34 mouse cellular contexts compared by ENCODE assay signal in the genomic region with DNA sequence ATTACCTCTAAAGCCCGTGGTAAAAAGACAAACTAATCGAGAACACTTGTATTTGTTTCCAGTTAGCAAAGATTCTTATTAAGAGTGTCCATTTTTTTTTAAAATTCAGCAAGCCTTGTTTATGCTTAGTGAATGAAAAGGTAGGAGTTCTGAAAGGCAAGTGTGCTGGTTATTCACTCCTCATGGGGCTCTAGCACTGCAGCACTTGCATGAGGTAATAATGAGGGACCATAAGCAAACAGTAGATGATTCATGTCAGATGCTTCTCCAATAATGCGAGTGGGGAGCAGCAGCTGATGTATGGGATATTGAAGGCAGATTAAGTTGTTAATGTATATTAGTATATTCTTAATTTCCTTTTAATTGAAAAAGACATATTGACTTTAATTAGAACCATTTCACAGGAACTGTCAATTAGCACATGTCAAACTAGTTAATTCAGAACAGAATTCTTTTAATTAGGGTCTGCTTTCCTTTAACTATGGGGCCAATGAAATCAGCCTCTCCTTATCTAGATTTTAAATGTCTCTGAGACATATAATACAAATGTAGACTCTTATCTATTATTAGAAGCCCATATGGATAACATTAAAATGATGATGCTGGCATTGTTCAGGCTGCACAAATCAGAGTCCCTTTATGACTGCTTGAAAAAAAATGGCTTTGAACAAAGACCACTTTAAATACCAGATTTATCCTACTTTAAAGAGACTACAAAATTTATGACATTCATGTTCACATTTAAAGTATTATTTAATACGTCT.
DNase-seq lines count a peak whose midpoint lies in the region; ATAC-seq and TF ChIP-seq lines count a peak whose summit lies in the region.
"Had no signal": no experiment of that assay in that cellular context is flagged by ENCODE, and none has a peak within 500 bp of the region (broad histone marks: within the 10 kb centered on the region; RNA-seq: fewer than 3 reads in every experiment).

No protein-coding gene starts in this region.

- ATAC-seq in embryonic facial prominence, embryonic 11.5 days (replicated peaks; ENCODE audit: insufficient number of reproducible peaks, low FRiP score, low TSS enrichment, low read depth), result no peak
- peak; percentile 49; the same call in 1 of the 2 replicates for ATAC-seq in midbrain, embryonic 12.5 days (ENCODE audit: low FRiP score, low read depth)
- ATAC-seq in midbrain, postnatal 0 days (ENCODE audit: low FRiP score), result no peak
- peak; percentile 83 for ATAC-seq in forebrain, embryonic 13.5 days
- ATAC-seq in heart, embryonic 12.5 days (ENCODE audit: insufficient number of reproducible peaks, low FRiP score), result no peak
- ATAC-seq: hindbrain, embryonic 16.5 days; midbrain, embryonic 16.5 days; Patski had no signal

- no peak overlapping the region for H3K4me2 ChIP-seq in embryonic facial prominence, embryonic 11.5 days (ENCODE audit: low read depth, low read length)
- H3K4me2 ChIP-seq in midbrain, embryonic 12.5 days (replicated peaks), result no peak overlapping the region
- no peak overlapping the region for H3K4me2 ChIP-seq in midbrain, postnatal 0 days (ENCODE audit: low read depth, low read length, poor library complexity, severe bottlenecking)
- no peak overlapping the region for H3K4me2 ChIP-seq in forebrain, embryonic 13.5 days
- H3K4me2 ChIP-seq in heart, embryonic 12.5 days, result no peak overlapping the region
- H3K4me2 ChIP-seq: embryonic facial prominence, embryonic 13.5 days; heart, embryonic 13.5 days; limb, embryonic 13.5 days; liver, embryonic 11.5 days; lung, embryonic 15.5 days; neural tube, embryonic 13.5 days had no signal

- no peaks in the 10 kb centered on the region for H3K27me3 ChIP-seq in embryonic facial prominence, embryonic 11.5 days (ENCODE audit: control insufficient read depth, insufficient read depth, low read length)
- H3K27me3 ChIP-seq in embryonic facial prominence, embryonic 10.5 days (replicated peaks; ENCODE audit: low read depth, poor library complexity, severe bottlenecking), result no peaks in the 10 kb centered on the region
- no peaks in the 10 kb centered on the region for H3K27me3 ChIP-seq in midbrain, embryonic 12.5 days
- H3K27me3 ChIP-seq in midbrain, postnatal 0 days (ENCODE audit: insufficient read depth, low read length), result no peaks in the 10 kb centered on the region
- H3K27me3 ChIP-seq in forebrain, embryonic 13.5 days, result no peaks in the 10 kb centered on the region
- no peaks in the 10 kb centered on the region for H3K27me3 ChIP-seq in heart, embryonic 12.5 days (replicated peaks)
- H3K27me3 ChIP-seq: embryonic facial prominence, embryonic 13.5 days; heart, embryonic 13.5 days; limb, embryonic 13.5 days; lung, embryonic 15.5 days; neural tube, embryonic 13.5 days had no signal

- H3K9ac ChIP-seq in embryonic facial prominence, embryonic 11.5 days (replicated peaks; ENCODE audit: low read length), result no peak overlapping the region
- H3K9ac ChIP-seq in midbrain, embryonic 12.5 days (replicated peaks), result no peak overlapping the region
- H3K9ac ChIP-seq in midbrain, postnatal 0 days (replicated peaks; ENCODE audit: low read length, poor library complexity, severe bottlenecking), result no peak overlapping the region
- H3K9ac ChIP-seq in forebrain, embryonic 13.5 days, result no peak overlapping the region
- H3K9ac ChIP-seq in heart, embryonic 12.5 days, result no peak overlapping the region
- H3K9ac ChIP-seq: embryonic facial prominence, embryonic 13.5 days; heart, embryonic 13.5 days; limb, embryonic 13.5 days; lung, embryonic 15.5 days; neural tube, embryonic 13.5 days had no signal

- no peak overlapping the region for H3K4me3 ChIP-seq in embryonic facial prominence, embryonic 11.5 days (ENCODE audit: low read depth, low read length)
- no peak overlapping the region for H3K4me3 ChIP-seq in embryonic facial prominence, embryonic 10.5 days
- no peak overlapping the region for H3K4me3 ChIP-seq in midbrain, embryonic 12.5 days
- no peak overlapping the region for H3K4me3 ChIP-seq in midbrain, postnatal 0 days (ENCODE audit: low read depth, low read length)
- H3K4me3 ChIP-seq in forebrain, embryonic 13.5 days, result no peak overlapping the region
- no peak overlapping the region for H3K4me3 ChIP-seq in heart, embryonic 12.5 days
- H3K4me3 ChIP-seq: embryonic facial prominence, embryonic 13.5 days; erythroblast, embryonic 14.5 days; gastrocnemius, adult 2 months; heart, adult 2 months; heart, embryonic 13.5 days; limb, embryonic 13.5 days; lung, embryonic 15.5 days; midbrain, embryonic 10.5 days; myocyte; neural tube, embryonic 13.5 days had no signal

- no peaks in the 10 kb centered on the region for H3K4me1 ChIP-seq in embryonic facial prominence, embryonic 11.5 days (ENCODE audit: control insufficient read depth, insufficient read depth, low read length)
- H3K4me1 ChIP-seq in embryonic facial prominence, embryonic 10.5 days, result no peaks in the 10 kb centered on the region; the same call in 1 of the 2 replicates
- H3K4me1 ChIP-seq in midbrain, embryonic 12.5 days, result no peaks in the 10 kb centered on the region
- no peaks in the 10 kb centered on the region for H3K4me1 ChIP-seq in midbrain, postnatal 0 days (ENCODE audit: insufficient read depth, low read length)
- H3K4me1 ChIP-seq in forebrain, embryonic 13.5 days, result peaks cover 7% of the 10 kb centered on the region; the same call in 1 of the 2 replicates
- H3K4me1 ChIP-seq in heart, embryonic 12.5 days (replicated peaks), result no peaks in the 10 kb centered on the region
- H3K4me1 ChIP-seq: embryonic facial prominence, embryonic 13.5 days; heart, embryonic 13.5 days; limb, embryonic 13.5 days; lung, embryonic 15.5 days; midbrain, embryonic 10.5 days; neural tube, embryonic 13.5 days had no signal

- H3K36me3 ChIP-seq in embryonic facial prominence, embryonic 11.5 days (replicated peaks; ENCODE audit: control insufficient read depth, insufficient read depth, low read depth, low read length), result no peaks in the 10 kb centered on the region
- H3K36me3 ChIP-seq in embryonic facial prominence, embryonic 10.5 days (replicated peaks), result no peaks in the 10 kb centered on the region
- no peaks in the 10 kb centered on the region for H3K36me3 ChIP-seq in midbrain, embryonic 12.5 days
- no peaks in the 10 kb centered on the region for H3K36me3 ChIP-seq in midbrain, postnatal 0 days (ENCODE audit: insufficient read depth, low read length)
- no peaks in the 10 kb centered on the region for H3K36me3 ChIP-seq in forebrain, embryonic 13.5 days (ENCODE audit: poor library complexity, severe bottlenecking)
- H3K36me3 ChIP-seq in heart, embryonic 12.5 days, result no peaks in the 10 kb centered on the region
- H3K36me3 ChIP-seq: embryonic facial prominence, embryonic 13.5 days; G1E; heart, embryonic 13.5 days; limb, embryonic 13.5 days; lung, embryonic 15.5 days; midbrain, embryonic 10.5 days; neural tube, embryonic 13.5 days had no signal

- H3K27ac ChIP-seq in embryonic facial prominence, embryonic 11.5 days (replicated peaks; ENCODE audit: low read depth, low read length), result no peak overlapping the region
- H3K27ac ChIP-seq in embryonic facial prominence, embryonic 10.5 days (replicated peaks), result no peak overlapping the region
- H3K27ac ChIP-seq in midbrain, embryonic 12.5 days (replicated peaks), result no peak overlapping the region
- no peak overlapping the region for H3K27ac ChIP-seq in midbrain, postnatal 0 days (ENCODE audit: low read depth, low read length)
- no peak overlapping the region for H3K27ac ChIP-seq in forebrain, embryonic 13.5 days
- H3K27ac ChIP-seq in heart, embryonic 12.5 days (ENCODE audit: poor library complexity, severe bottlenecking), result no peak overlapping the region
- H3K27ac ChIP-seq: embryonic facial prominence, embryonic 13.5 days; gastrocnemius, adult 2 months; heart, adult 2 months; heart, embryonic 13.5 days; limb, embryonic 13.5 days; lung, embryonic 15.5 days; midbrain, embryonic 10.5 days; neural tube, embryonic 13.5 days; stomach, postnatal 0 days had no signal

- H3K9me3 ChIP-seq in embryonic facial prominence, embryonic 11.5 days (replicated peaks; ENCODE audit: control insufficient read depth, low read length), result no peaks in the 10 kb centered on the region
- H3K9me3 ChIP-seq in embryonic facial prominence, embryonic 10.5 days, result no peaks in the 10 kb centered on the region; the same call in 1 of the 2 replicates
- no peaks in the 10 kb centered on the region for H3K9me3 ChIP-seq in midbrain, embryonic 12.5 days
- H3K9me3 ChIP-seq in midbrain, postnatal 0 days (ENCODE audit: low read length), result no peaks in the 10 kb centered on the region
- no peaks in the 10 kb centered on the region for H3K9me3 ChIP-seq in forebrain, embryonic 13.5 days (replicated peaks)
- no peaks in the 10 kb centered on the region for H3K9me3 ChIP-seq in heart, embryonic 12.5 days (replicated peaks)
- H3K9me3 ChIP-seq: embryonic facial prominence, embryonic 13.5 days; G1E; heart, embryonic 13.5 days; limb, embryonic 13.5 days; lung, embryonic 15.5 days; midbrain, embryonic 10.5 days; neural tube, embryonic 13.5 days had no signal

- WGBS in embryonic facial prominence, embryonic 11.5 days, result 42% methylated on average over 4 of the region's 4 CpGs
- WGBS in embryonic facial prominence, embryonic 10.5 days, result 53% methylated on average over 4 of the region's 4 CpGs
- WGBS in midbrain, embryonic 12.5 days, result 81% methylated on average over 4 of the region's 4 CpGs
- 82% methylated on average over 4 of the region's 4 CpGs for WGBS in midbrain, postnatal 0 days
- 52% methylated on average over 4 of the region's 4 CpGs for WGBS in forebrain, embryonic 13.5 days
- WGBS in heart, embryonic 12.5 days, result 75% methylated on average over 4 of the region's 4 CpGs

- no peak for TF ChIP-seq CTCF in midbrain, postnatal 0 days (IDR thresholded peaks at IDR 0.05)

- DNase-seq in embryonic facial prominence, embryonic 11.5 days (ENCODE audit: low spot score), result peak; percentile 54
- no peak for DNase-seq in embryonic facial prominence, embryonic 10.5 days (ENCODE audit: low spot score)
- DNase-seq in midbrain, postnatal 0 days (ENCODE audit: low spot score), result no peak
- DNase-seq in retina, embryonic 14.5 days (ENCODE audit: low spot score), result peak; percentile 82
- DNase-seq in layer of hippocampus, adult 18-20 months (ENCODE audit: low spot score in 2 of 2), result no peak
- DNase-seq: adrenal gland, postnatal 10 days; cerebellum, adult 11-12 months; cerebellum, adult 9-11 months; gastrocnemius, adult 2 months; heart, adult 2 months; heart, postnatal 10 days; kidney, adult 2 months; kidney, postnatal 10 days; layer of hippocampus, adult 9-11 months; spleen, adult 18-20 months; thymus, adult 18-20 months; thymus, postnatal 36 days had no signal

Comparison
In these comparisons a context has a peak if more than half of its experiments do, and no peak if none do; other contexts are left out.
1. ATAC-seq: peak in midbrain, embryonic 12.5 days (single experiment) and forebrain, embryonic 13.5 days (single experiment); none in embryonic facial prominence, embryonic 11.5 days (single experiment), midbrain, postnatal 0 days (single experiment) and heart, embryonic 12.5 days (single experiment).
2. DNase-seq: peak in embryonic facial prominence, embryonic 11.5 days (single experiment) and retina, embryonic 14.5 days (single experiment); none in embryonic facial prominence, embryonic 10.5 days (single experiment), midbrain, postnatal 0 days (single experiment) and layer of hippocampus, adult 18-20 months (0 of 2).